Mouse (Mus musculus): ENCODE data around the gene Tet3. TPM values are rescaled to one million over a fixed set of nuclear protein-coding genes. Genes with fewer than 3 reads are reported as not detected.

The Tet3 gene
- total and polyA plus RNA-seq, 3 experiments, result 6.2 to 23.6 (median 13.7) TPM

- H3K79me2 ChIP-seq (replicated peaks; ENCODE audit: control insufficient read depth, insufficient read depth, low read length), result no peaks in the 10 kb centered on the region
- peak overlapping the region; percentile 78 for H3K4me3 ChIP-seq
- H3K4me1 ChIP-seq (ENCODE audit: control insufficient read depth, insufficient read depth, low read length), result peaks cover 11% of the 10 kb centered on the region
- H3K27ac ChIP-seq, result peak overlapping the region; percentile 82
- DNase-seq, result peak; percentile 56 to 59
- intact Hi-C loops (cut with DNase I), result loop anchor here (1.0 to 5.0 kb wide), 4 partner anchors 15 to 98 kb away; partner anchors contain the start of gene Dguok
- peak overlapping the region; percentile 77 for H3K9ac ChIP-seq (ENCODE audit: low read depth, low read length)
- 3% methylated on average over 38 of the region's 41 CpGs for WGBS
- H3K27me3 ChIP-seq (ENCODE audit: control insufficient read depth, insufficient read depth, low read length), result no peaks in the 10 kb centered on the region
- TF ChIP-seq EP300 (IDR thresholded peaks at IDR 0.05; ENCODE audit: insufficient read depth, low read depth, low read length), result no peak
- peak; percentile 26; the same call in 1 of the 2 replicates for TF ChIP-seq POLR2A (IDR thresholded peaks at IDR 0.05; ENCODE audit: insufficient read depth, low read depth, low read length)
- peak; percentile 17; the same call in 1 of the 2 replicates for TF ChIP-seq CTCF (IDR thresholded peaks at IDR 0.05)
- peaks cover 2% of the 10 kb centered on the region; the same call in 1 of the 2 replicates for H3K36me3 ChIP-seq (ENCODE audit: control insufficient read depth, insufficient read depth, low read length)
Measured at GRCm38 (mm10) chr6:83455328-83456130, 3.4 kb downstream of the Tet3 start.

DNA sequence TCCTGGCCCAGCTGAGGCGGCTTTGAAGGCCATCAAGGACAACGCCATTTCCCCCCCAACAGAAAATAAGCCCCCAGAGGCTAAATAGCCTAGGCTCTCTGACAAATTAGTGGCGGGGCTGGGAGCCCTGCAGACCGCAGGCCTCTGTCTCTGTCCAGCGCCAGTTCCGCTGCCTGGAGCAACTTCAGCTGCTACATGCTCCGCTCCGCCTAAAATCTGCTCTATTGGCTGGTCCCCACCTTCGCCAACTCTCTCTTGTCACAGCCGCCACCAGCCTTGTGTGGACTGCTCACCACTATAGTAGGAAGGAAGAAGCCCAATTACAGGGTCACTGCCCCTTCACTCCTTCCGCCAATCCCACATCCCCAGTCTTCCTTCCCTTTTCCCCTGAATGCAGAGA lies 5.2 kb downstream of the Tet3 start:
- Histone ChIP-seq H3K27me3 (ENCODE audit: control insufficient read depth, insufficient read depth, low read length) (no peaks in the 10 kb centered on the region), H3K4me3 (no peak overlapping the region), H3K4me1 (ENCODE audit: control insufficient read depth, insufficient read depth, low read length) (peaks cover 22% of the 10 kb centered on the region), H3K36me3 (ENCODE audit: control insufficient read depth, insufficient read depth, low read length) (peaks cover 2% of the 10 kb centered on the region; the same call in 1 of the 2 replicates), H3K27ac (no peak overlapping the region; the same call in 1 of the 2 replicates), H3K79me2 (replicated peaks; ENCODE audit: control insufficient read depth, insufficient read depth, low read length) (0 out of 2 replicates have a peak, but pooled peaks cover 1% of the 10 kb centered on the region), H3K9ac (ENCODE audit: low read depth, low read length) (no peak overlapping the region)
- TF ChIP-seq EP300 (IDR thresholded peaks at IDR 0.05; ENCODE audit: insufficient read depth, low read depth, low read length), result no peak
- no peak for TF ChIP-seq POLR2A (IDR thresholded peaks at IDR 0.05; ENCODE audit: insufficient read depth, low read depth, low read length)
- intact Hi-C loops (cut with DNase I), result loop anchor here (2.0 kb wide), 1 partner anchor 37 kb away; no protein-coding TSS in a partner anchor
- 58% methylated on average over 11 of the region's 11 CpGs for WGBS
- DNase-seq, result no peak

- no peak for TF ChIP-seq POLR2A (IDR thresholded peaks at IDR 0.05; ENCODE audit: insufficient read depth, low read depth, low read length)
- no peak for TF ChIP-seq EP300 (IDR thresholded peaks at IDR 0.05; ENCODE audit: insufficient read depth, low read depth, low read length)
- intact Hi-C loops (cut with DNase I), result no loop called here
- Histone ChIP-seq H3K27me3 (ENCODE audit: control insufficient read depth, insufficient read depth, low read length) (no peaks in the 10 kb centered on the region), H3K4me3 (no peak overlapping the region), H3K9ac (ENCODE audit: low read depth, low read length) (no peak overlapping the region), H3K79me2 (replicated peaks; ENCODE audit: control insufficient read depth, insufficient read depth, low read length) (peaks cover 5% of the 10 kb centered on the region; the same call in 1 of the 2 replicates), H3K27ac (no peak overlapping the region; the same call in 1 of the 2 replicates), H3K36me3 (ENCODE audit: control insufficient read depth, insufficient read depth, low read length) (peaks cover 2% of the 10 kb centered on the region; the same call in 1 of the 2 replicates), H3K4me1 (ENCODE audit: control insufficient read depth, insufficient read depth, low read length) (peaks cover 23% of the 10 kb centered on the region)
- 57% methylated on average over 9 of the region's 9 CpGs for WGBS
- DNase-seq, result no peak
Measured at GRCm38 (mm10) chr6:83450451-83451303, 8.2 kb downstream of the Tet3 start.

- Histone ChIP-seq H3K4me3 (no peak overlapping the region), H3K4me1 (ENCODE audit: control insufficient read depth, insufficient read depth, low read length) (peaks cover 29% of the 10 kb centered on the region), H3K27me3 (ENCODE audit: control insufficient read depth, insufficient read depth, low read length) (no peaks in the 10 kb centered on the region), H3K36me3 (ENCODE audit: control insufficient read depth, insufficient read depth, low read length) (peaks cover 4% of the 10 kb centered on the region), H3K79me2 (replicated peaks; ENCODE audit: control insufficient read depth, insufficient read depth, low read length) (peaks cover 5% of the 10 kb centered on the region; the same call in 1 of the 2 replicates), H3K9ac (ENCODE audit: low read depth, low read length) (0 out of 2 replicates have a peak overlapping the region, but pooled peaks have one; percentile 20), H3K27ac (no peak overlapping the region)
- TF ChIP-seq CTCF (IDR thresholded peaks at IDR 0.05), result no peak
- TF ChIP-seq EP300 (IDR thresholded peaks at IDR 0.05; ENCODE audit: insufficient read depth, low read depth, low read length), result no peak
- TF ChIP-seq POLR2A (IDR thresholded peaks at IDR 0.05; ENCODE audit: insufficient read depth, low read depth, low read length), result no peak
- DNase-seq, result no peak
- WGBS, result 15% methylated on average over 3 of the region's 3 CpGs
- intact Hi-C loops (cut with DNase I), result no loop called here
Measured at GRCm38 (mm10) chr6:83449440-83449839, 9.4 kb downstream of the Tet3 start.

DNA sequence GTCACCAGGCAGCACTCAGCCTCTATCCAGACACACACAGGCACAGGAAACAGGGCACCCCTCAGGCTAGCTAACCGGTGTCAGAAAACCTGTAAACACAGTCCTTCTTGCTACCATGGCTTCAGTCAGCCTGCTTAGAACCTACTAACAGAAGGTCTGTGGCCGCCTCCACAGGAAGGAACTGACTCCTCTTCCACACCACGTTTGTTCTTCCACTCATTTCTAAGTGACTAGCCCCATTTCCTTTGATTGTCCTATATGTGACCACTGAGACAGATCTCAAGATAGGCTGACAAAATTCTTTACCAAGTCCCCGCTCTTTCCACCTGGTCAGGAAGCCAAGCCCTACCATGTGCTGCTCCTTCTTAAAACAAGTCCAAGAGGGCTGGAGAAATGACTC lies 10.0 kb downstream of the Tet3 start:
- 47% methylated on average over 4 of the region's 4 CpGs for WGBS
- Histone ChIP-seq H3K27me3 (ENCODE audit: control insufficient read depth, insufficient read depth, low read length) (no peaks in the 10 kb centered on the region), H3K27ac (no peak overlapping the region), H3K9ac (ENCODE audit: low read depth, low read length) (no peak overlapping the region), H3K36me3 (ENCODE audit: control insufficient read depth, insufficient read depth, low read length) (peaks cover 4% of the 10 kb centered on the region), H3K79me2 (replicated peaks; ENCODE audit: control insufficient read depth, insufficient read depth, low read length) (peaks cover 5% of the 10 kb centered on the region; the same call in 1 of the 2 replicates), H3K4me3 (no peak overlapping the region), H3K4me1 (ENCODE audit: control insufficient read depth, insufficient read depth, low read length) (peaks cover 28% of the 10 kb centered on the region)
- DNase-seq, result no peak
- TF ChIP-seq POLR2A (IDR thresholded peaks at IDR 0.05; ENCODE audit: insufficient read depth, low read depth, low read length) (no peak), EP300 (IDR thresholded peaks at IDR 0.05; ENCODE audit: insufficient read depth, low read depth, low read length) (no peak), CTCF (IDR thresholded peaks at IDR 0.05) (no peak)
- intact Hi-C loops (cut with DNase I), result no loop called here
